Mouse (Mus musculus) heart, postnatal 25 days (tissue): ENCODE measurements around the gene Olfr52. TPM values are rescaled to one million over a fixed set of nuclear protein-coding genes. Genes with fewer than 3 reads are reported as not detected.
"Not testable (repeated sequence)": the region's sequence is repeated elsewhere in the genome, so short reads cannot be mapped to it uniquely, and the experiment has no call there.

Experiments
- DNase-seq: peaks from one replicate; pipeline ENCODE4 v3.0.0; 2022; ENCODE audit warnings: low spot score
- intact Hi-C: fragments of 180-260 bp; cut with DNase I; formaldehyde crosslinking; loops from one replicate; pipeline ENCODE4 v1.15.1; 2025
- total RNA-seq, 2 experiments: library from RNA; stranded (reverse); gene quantifications; 2 replicates each; pipeline ENCODE4 v1.2.3; 2021

The Olfr52 gene
- not detected for total RNA-seq

GRCm38 (mm10) chr2:86185583-86185982 is at the start of gene Olfr52:
TSS of gene Olfr52 (minus strand) at chr2:86185683.
- intact Hi-C loops = no loop called here
- DNase-seq = no peak

- intact Hi-C loops = no loop called here
- DNase-seq = no peak
Measured at GRCm38 (mm10) chr2:86231301-86231700, 45.8 kb upstream of the Olfr52 start, which contains the start of gene Olfr1047. TSS of gene Olfr1047 (minus strand) at chr2:86231401.

GRCm38 (mm10) chr2:86219214-86219613 is 33.7 kb upstream of the Olfr52 start, which contains the start of gene Olfr1046:
TSS of gene Olfr1046 (minus strand) at chr2:86219314.
- intact Hi-C loops = no loop called here
- no peak for DNase-seq

- intact Hi-C loops = no loop called here
Measured at GRCm38 (mm10) chr2:86202909-86203308, 17.4 kb upstream of the Olfr52 start, which contains the start of gene Olfr1045. TSS of gene Olfr1045 (minus strand) at chr2:86203009.

GRCm38 (mm10) chr2:86195863-86196262 is 10.4 kb upstream of the Olfr52 start:
- intact Hi-C loops = no loop called here
- DNase-seq = no peak

More at GRCm38 (mm10) chr2:86202909-86203308, 17.4 kb upstream of the Olfr52 start, which contains the start of gene Olfr1045:
- DNase-seq = no peak

GRCm38 (mm10) chr2:86179950-86180349 is 5.5 kb downstream of the Olfr52 start:
- intact Hi-C loops = no loop called here

GRCm38 (mm10) chr2:86177720-86178119 is 7.8 kb downstream of the Olfr52 start, which contains the start of gene Olfr1044:
TSS of gene Olfr1044 (minus strand) at chr2:86177820.
- DNase-seq = no peak
- intact Hi-C loops = no loop called here

More at GRCm38 (mm10) chr2:86179950-86180349, 5.5 kb downstream of the Olfr52 start:
- no peak for DNase-seq

- intact Hi-C loops, DNase-seq: not testable (repeated sequence)
Measured at GRCm38 (mm10) chr2:86175422-86175821, 10.1 kb downstream of the Olfr52 start.

GRCm38 (mm10) chr2:86167422-86167821 is 18.1 kb downstream of the Olfr52 start, which contains the start of gene Olfr1043:
TSS of gene Olfr1043 (minus strand) at chr2:86167522.
- DNase-seq = no peak
- intact Hi-C loops = no loop called here

- DNase-seq = no peak
- intact Hi-C loops = no loop called here
Measured at GRCm38 (mm10) chr2:86161738-86162137, 23.7 kb downstream of the Olfr52 start, which contains the start of gene Olfr1042. TSS of gene Olfr1042 (minus strand) at chr2:86161838.

- DNase-seq = no peak
- intact Hi-C loops = no loop called here
Measured at GRCm38 (mm10) chr2:86146632-86147031, 38.9 kb downstream of the Olfr52 start, which contains the start of gene Olfr1040. TSS of gene Olfr1040 (minus strand) at chr2:86146732.

- no peak for DNase-seq
- intact Hi-C loops = no loop called here
Measured at GRCm38 (mm10) chr2:86135828-86136227, 49.7 kb downstream of the Olfr52 start, which contains the start of gene Olfr1039. TSS of gene Olfr1039 (minus strand) at chr2:86135928.

Other genes starting within 250 kb of the Olfr52 start
- not detected for gene Olfr1028, start 235.2 kb downstream of the Olfr52 start, total RNA-seq
- gene Olfr1029, start 211.8 kb downstream of the Olfr52 start, total RNA-seq = not detected
- not detected for gene Olfr1030, start 206.4 kb downstream of the Olfr52 start, total RNA-seq
- gene Olfr1031, start 195.4 kb downstream of the Olfr52 start, total RNA-seq = not detected
- not detected for gene Olfr1032, start 180.1 kb downstream of the Olfr52 start, total RNA-seq
- 1 to 10 TPM; 5.3 to 6.2 TPM for gene Olfr1033, start 165.1 kb downstream of the Olfr52 start, total RNA-seq
- gene Olfr1034, start 139.8 kb downstream of the Olfr52 start, total RNA-seq = under 1 TPM; 0.14 to 0.16 TPM
- not detected for gene Olfr1036, start 111.7 kb downstream of the Olfr52 start, total RNA-seq
- gene Olfr1037, start 98.3 kb downstream of the Olfr52 start, total RNA-seq = not detected
- not detected for gene Olfr1039, start 49.8 kb downstream of the Olfr52 start, total RNA-seq
- not detected for gene Olfr1040, start 39.0 kb downstream of the Olfr52 start, total RNA-seq
- gene Olfr1042, start 23.8 kb downstream of the Olfr52 start, total RNA-seq = not detected
- not detected for gene Olfr1043, start 18.2 kb downstream of the Olfr52 start, total RNA-seq
- not detected for gene Olfr1044, start 7.9 kb downstream of the Olfr52 start, total RNA-seq
- not detected for gene Olfr1045, start 17.3 kb upstream of the Olfr52 start, total RNA-seq
- not detected for gene Olfr1046, start 33.6 kb upstream of the Olfr52 start, total RNA-seq
- not detected for gene Olfr1047, start 45.7 kb upstream of the Olfr52 start, total RNA-seq
- gene Olfr1048, start 54.6 kb upstream of the Olfr52 start, total RNA-seq = not detected
- gene Olfr1049, start 72.6 kb upstream of the Olfr52 start, total RNA-seq = not detected
- not detected for gene Olfr1051, start 93.4 kb upstream of the Olfr52 start, total RNA-seq
- gene Olfr1052, start 106.8 kb upstream of the Olfr52 start, total RNA-seq = not detected
- gene Olfr1053, start 129.6 kb upstream of the Olfr52 start, total RNA-seq = not detected
- not detected for gene Olfr1054, start 149.8 kb upstream of the Olfr52 start, total RNA-seq
- not detected for gene Olfr1055, start 164.6 kb upstream of the Olfr52 start, total RNA-seq
- not detected for gene Olfr1056, start 176.8 kb upstream of the Olfr52 start, total RNA-seq
- gene Olfr1057, start 192.7 kb upstream of the Olfr52 start, total RNA-seq = not detected
- not detected for gene Olfr1058, start 202.9 kb upstream of the Olfr52 start, total RNA-seq
- gene Olfr1061, start 228.4 kb upstream of the Olfr52 start, total RNA-seq = not detected
- not detected for gene Olfr1062, start 241.1 kb upstream of the Olfr52 start, total RNA-seq